Mouse (Mus musculus) adipose tissue, adult 10 weeks (tissue): Measurements from ENCODE around the gene Tmem255a. TPM values are rescaled to one million over a fixed set of nuclear protein-coding genes. Genes with fewer than 3 reads are reported as not detected.

Experiments used
- polyA plus RNA-seq: library from polyadenylated mRNA; stranded (reverse); fragments of 350-450 nt; fragmentation: Illumina TruSeq; extraction: RNeasy Lipid Tissue Mini Kit (QIAGEN cat#74804); gene quantifications from one replicate; pipeline ENCODE4 v1.2.3, GENCODE M21; 2014; ENCODE audit warnings: low read depth, low replicate concordance

Gene Tmem255a
- polyA plus RNA-seq = 3.6 TPM

DNA sequence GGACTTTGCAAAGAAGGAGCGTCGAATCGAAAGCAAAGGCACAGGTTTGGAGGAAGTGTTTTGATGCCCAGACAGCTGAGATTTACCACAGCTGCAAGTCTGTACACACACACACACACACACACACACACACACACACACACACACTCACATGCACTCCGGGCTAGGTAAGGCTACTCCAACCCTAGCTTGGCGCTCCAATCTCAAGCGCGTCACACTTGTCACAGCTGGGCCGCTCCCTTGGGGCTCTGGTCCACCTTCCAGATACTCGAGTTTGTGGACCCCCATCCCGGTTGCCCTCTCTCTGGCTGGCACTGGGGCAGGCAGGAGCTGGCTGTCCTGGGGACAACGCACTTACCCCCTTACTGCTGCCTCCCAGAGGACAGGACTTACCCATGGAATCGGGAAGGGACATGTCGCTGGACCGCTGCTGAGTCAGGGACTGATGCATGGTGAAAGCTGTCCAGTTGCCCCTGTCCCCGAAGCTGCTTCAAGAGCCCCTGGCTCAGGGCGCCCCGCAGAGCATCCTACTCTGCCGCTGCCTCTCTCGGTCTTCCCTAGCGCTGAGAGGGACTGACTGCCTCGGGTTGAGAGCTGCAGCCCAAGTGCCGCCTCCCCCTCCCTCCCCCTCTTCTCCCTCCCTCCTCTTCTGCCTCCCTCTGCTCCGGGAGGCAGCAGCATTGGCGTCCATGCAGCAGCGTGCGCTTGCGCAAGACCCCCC, at the start of gene Tmem255a:
TSS of gene Tmem255a (minus strand) at position 589 of the 721 bp plus-strand sequence.

DNA sequence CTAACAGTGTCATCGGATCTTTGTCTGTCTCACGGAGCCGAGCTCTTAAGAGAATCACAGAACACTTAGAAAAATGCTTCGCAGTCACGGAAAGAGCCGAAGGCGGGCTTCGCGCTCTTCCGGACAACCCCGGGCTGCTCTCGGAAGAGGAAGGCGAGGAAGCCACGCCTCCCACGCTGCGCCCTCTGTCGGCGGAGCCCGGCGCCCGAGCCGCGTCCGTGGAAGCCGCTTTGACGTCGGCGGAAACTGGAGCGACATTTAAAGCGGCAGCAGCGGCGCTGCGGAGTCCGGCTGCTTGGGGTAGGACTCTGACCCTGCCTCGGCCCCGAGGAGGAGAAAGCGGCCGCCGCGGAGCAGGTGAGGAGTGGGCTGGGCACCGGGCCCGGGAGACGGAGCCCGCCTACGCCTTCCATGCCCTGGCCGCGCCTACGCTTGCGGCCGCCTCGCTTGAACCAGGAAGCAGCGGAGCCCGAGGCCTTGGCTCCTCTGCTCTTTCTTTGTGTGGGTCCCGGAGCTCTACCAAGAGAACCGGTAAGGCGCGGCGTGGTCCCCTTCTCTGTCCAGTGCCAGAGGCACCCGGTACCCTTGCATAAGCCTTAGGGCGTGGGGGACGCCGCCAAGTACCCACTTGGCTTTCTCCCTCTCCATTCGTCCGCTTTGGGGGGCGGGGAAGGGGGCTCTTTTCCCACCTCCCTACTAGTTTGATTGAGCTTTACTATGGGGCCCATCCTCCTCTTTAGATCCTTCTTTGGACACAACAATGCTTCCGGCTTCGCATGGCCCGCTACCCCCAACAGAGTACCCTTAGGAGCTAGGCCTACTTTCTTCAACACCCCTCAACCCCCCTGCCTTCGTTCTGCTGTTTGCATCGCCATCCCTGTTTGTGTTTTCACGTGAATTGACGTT, 62.4 kb downstream of the Tmem255a start, which contains the start of gene Zbtb33:
TSS of gene Zbtb33 (plus strand) at position 242 of the 906 bp plus-strand sequence.

Other genes starting within 250 kb of the Tmem255a start
- not detected for gene Btg1-ps1, start 233.6 kb downstream of the Tmem255a start, polyA plus RNA-seq
- not detected for gene Btg1-ps2, start 209.3 kb downstream of the Tmem255a start, polyA plus RNA-seq
- gene Rhox10, start 186.0 kb downstream of the Tmem255a start, polyA plus RNA-seq = not detected
- gene Rhox11, start 167.3 kb downstream of the Tmem255a start, polyA plus RNA-seq = not detected
- not detected for gene Rhox12, start 141.5 kb downstream of the Tmem255a start, polyA plus RNA-seq
- gene Rhox13, start 131.2 kb downstream of the Tmem255a start, polyA plus RNA-seq = not detected
- gene Zbtb33, start 62.6 kb downstream of the Tmem255a start, polyA plus RNA-seq = 12.4 TPM
- gene Atp1b4, start 63.7 kb upstream of the Tmem255a start, polyA plus RNA-seq = not detected
- 291 TPM for gene Lamp2, start 204.0 kb upstream of the Tmem255a start, polyA plus RNA-seq